Mouse (Mus musculus): Measurements from ENCODE around the gene Arhgap17. TPM values are rescaled to one million over a fixed set of nuclear protein-coding genes. Genes with fewer than 3 reads are reported as not detected.

Arhgap17 gene
- 94.0 and 103 TPM in 2 replicates for total RNA-seq (2023)

DNA sequence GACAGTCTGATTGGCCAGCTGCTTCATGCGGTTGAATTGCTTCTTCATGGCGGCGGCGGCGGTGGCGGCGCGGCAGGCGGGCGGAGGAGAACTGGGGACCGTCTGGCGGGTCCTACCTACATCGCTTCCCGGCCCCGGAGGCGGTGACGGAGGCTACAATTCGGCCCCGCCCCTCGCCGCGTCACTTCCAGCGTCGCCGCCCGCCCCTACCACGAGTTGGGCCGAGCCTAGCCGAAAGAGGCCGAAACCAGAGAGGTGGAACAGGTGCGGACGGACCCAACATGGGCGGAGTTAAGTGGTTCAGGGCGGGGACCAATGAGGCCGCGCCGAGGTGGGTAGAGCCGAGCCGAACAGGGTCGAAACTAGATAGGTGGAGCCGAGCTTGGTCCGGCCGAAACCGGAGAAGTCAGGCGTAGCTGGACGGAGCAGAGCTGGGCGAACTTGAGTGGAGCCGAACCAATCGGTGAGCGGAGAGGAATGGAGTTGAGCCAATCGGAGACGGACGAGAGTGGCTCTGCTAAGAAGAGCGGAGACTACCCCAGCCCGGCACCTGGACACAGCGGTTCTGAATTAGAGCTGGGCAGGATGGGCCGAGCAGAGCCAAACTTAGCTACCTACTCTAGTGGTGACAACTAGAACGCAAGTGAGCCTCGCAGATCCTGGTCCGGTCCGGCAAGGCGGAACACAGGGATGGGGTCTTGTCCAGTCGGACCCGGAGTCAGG, at the start of gene Arhgap17, which contains the start of gene Lcmt1:
Arhgap17 (minus strand) TSS at position 157 of the 723 bp plus-strand sequence.
Lcmt1 (plus strand) TSS at position 26 of the 723 bp plus-strand sequence.

Other genes starting within 250 kb of the Arhgap17 start
- 44.3 and 70.9 TPM in 2 replicates for gene Tnrc6a, start 246.0 kb downstream of the Arhgap17 start, total RNA-seq (2023)
- gene Slc5a11, start 155.1 kb downstream of the Arhgap17 start, total RNA-seq (2023), result 1.8 and 2.3 TPM in 2 replicates
- 12.5 and 12.7 TPM in 2 replicates for gene Lcmt1, start 131 bp downstream of the Arhgap17 start, total RNA-seq (2023)
- not detected in 2 replicates for gene Aqp8, start 92.4 kb upstream of the Arhgap17 start, total RNA-seq (2023)
- not detected in 2 replicates for gene Zkscan2, start 130.5 kb upstream of the Arhgap17 start, total RNA-seq (2023)

All from neutrophil, adult 65 days (primary cell).